Mouse (Mus musculus): ENCODE data around the gene Elmo3. TPM values are rescaled to one million over a fixed set of nuclear protein-coding genes. Genes with fewer than 3 reads are reported as not detected.
A peak's percentile ranks its signal among the peaks of the same experiment; 100 is the strongest.

Elmo3 gene
- total RNA-seq, 1 experiment from 2014 or later: 4.6 TPM

GRCm38 (mm10) chr8:105310118-105310517 lies 4.7 kb downstream of the Elmo3 start:
- ATAC-seq (replicated peaks in 1 of 2; ENCODE audit: insufficient read depth in 1 of 2, low FRiP score in 2 of 2, low TSS enrichment in 1 of 2, low read depth in 1 of 2, poor library complexity in 2 of 2, severe bottlenecking in 2 of 2): no peak

DNA sequence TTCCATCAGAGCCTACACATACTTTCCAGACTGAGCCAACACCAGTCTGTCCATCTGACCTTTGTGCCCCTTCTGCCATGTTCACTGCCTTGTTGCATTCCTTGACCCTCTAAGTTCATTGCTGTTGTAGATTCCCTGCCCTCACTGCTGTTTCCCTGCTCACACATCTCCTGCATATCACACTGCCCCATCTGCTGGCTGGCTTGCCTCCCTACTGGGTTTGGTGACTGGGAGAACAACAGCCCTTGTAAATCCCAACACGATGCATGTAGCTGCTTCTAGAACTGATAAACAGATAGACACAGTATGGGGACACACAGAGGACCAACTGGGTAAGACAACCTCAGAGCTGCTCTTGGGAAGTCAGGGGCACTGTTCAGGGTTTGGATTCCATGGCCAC lies 6.3 kb downstream of the Elmo3 start:
- peak in 1 of 2 experiments; percentile 16; a peak in 1 of 4 replicates for ATAC-seq (replicated peaks in 1 of 2; ENCODE audit: insufficient read depth in 1 of 2, low FRiP score in 2 of 2, low TSS enrichment in 1 of 2, low read depth in 1 of 2, poor library complexity in 2 of 2, severe bottlenecking in 2 of 2)

DNA sequence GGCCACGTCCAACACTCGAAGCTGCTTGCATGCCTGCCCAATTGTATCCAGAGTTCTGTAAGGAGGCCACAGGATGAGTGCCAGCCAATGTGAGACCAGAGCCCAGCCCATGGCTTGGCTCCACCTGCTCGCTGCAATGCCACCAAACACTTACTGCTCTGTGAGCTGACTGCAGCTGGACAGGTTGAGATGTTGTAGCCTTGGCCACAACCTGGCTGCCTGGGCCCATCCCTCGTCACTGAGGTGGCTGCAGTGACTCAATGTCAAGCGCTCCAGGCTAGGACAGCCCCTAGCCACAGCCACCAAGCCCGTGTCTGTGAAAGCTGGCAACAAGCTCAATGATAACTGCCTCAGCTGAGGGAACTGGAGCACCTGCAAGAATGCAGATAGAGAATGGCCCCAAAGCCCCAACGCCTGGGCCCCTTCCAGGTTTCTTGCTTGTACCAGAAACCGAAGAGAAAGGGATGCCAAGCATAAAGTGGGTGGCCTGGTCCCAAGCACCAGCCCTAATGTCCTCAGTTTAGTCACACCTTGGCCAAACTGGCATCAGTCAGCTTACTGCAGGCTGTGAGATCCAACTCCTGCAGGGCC lies 7.6 kb downstream of the Elmo3 start:
- peak in 1 of 2 experiments; percentile 14; a peak in 1 of 4 replicates for ATAC-seq (replicated peaks in 1 of 2; ENCODE audit: insufficient read depth in 1 of 2, low FRiP score in 2 of 2, low TSS enrichment in 1 of 2, low read depth in 1 of 2, poor library complexity in 2 of 2, severe bottlenecking in 2 of 2)

- no peak for ATAC-seq (replicated peaks in 1 of 2; ENCODE audit: insufficient read depth in 1 of 2, low FRiP score in 2 of 2, low TSS enrichment in 1 of 2, low read depth in 1 of 2, poor library complexity in 2 of 2, severe bottlenecking in 2 of 2)
These were observed 8.4 kb downstream of the Elmo3 start for GRCm38 (mm10) chr8:105313622-105314402.

- ATAC-seq (replicated peaks in 1 of 2; ENCODE audit: insufficient read depth in 1 of 2, low FRiP score in 2 of 2, low TSS enrichment in 1 of 2, low read depth in 1 of 2, poor library complexity in 2 of 2, severe bottlenecking in 2 of 2): no peak
These were observed 9.8 kb downstream of the Elmo3 start for GRCm38 (mm10) chr8:105315073-105315769.

DNA sequence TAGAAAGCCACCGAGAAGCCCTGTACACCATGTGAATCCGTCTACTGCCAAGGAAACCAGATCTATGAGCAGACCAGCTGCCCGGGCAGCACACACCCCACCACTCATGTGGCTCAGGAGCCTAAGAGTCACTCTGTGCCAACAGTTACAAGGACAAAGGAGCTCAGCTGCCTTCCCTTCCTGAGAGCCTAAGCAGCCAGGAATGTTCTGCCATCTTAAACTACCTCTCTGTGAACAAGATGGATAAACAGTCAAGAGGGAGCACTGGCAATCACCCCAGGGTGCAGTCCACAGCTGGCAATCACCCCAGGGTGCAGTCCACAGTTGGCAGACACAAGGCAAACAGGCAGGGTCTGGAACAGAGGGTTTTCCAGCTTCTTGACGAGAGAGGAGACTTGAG lies 12.5 kb downstream of the Elmo3 start:
- ATAC-seq (replicated peaks in 1 of 2; ENCODE audit: insufficient read depth in 1 of 2, low FRiP score in 2 of 2, low TSS enrichment in 1 of 2, low read depth in 1 of 2, poor library complexity in 2 of 2, severe bottlenecking in 2 of 2): no peak

DNA sequence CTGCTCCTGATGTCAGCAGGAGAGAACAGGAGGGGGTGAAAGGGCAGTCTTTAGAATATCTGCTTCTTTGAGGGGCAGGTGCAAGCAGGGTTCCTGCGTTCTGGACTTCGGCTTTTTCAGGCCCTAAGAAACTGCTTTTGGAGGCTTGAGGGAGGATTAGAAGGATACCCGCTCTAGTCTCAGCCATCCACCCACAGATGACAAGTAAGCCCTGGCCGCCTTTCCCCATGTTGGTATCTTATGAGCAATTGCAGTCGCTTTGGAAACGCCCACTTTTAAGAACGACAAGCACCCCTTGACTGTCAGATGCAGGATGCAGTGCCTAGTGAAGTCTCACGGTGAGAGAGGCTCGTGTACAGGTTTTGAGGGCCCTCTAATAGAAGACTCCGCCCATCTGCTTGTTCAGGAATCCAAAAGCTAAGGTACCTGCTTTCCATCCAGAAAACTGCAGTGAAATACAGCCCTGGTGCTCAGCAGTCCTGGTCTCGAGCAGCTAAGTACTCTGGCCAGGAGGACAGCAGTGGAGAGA lies 13.3 kb downstream of the Elmo3 start:
- ATAC-seq (replicated peaks in 1 of 2; ENCODE audit: insufficient read depth in 1 of 2, low FRiP score in 2 of 2, low TSS enrichment in 1 of 2, low read depth in 1 of 2, poor library complexity in 2 of 2, severe bottlenecking in 2 of 2): no peak

DNA sequence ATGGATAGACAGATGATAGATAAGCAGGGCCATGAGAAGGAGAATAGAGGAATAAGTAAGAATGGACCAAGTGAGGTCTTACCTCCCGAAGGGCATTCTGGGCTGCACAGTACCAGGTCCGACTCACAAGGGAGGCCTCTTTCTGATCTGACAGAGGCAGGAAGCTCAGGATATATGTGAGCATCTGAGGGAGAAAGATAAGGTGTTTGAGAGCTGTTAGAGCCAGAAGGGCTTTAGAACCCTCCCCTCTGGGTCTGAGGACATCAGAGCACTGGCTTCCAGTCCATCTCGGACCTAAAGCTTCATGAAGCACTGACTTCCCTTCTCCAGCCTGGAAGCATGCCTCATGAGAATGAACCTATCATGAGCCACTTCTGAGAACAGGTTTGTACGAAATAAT lies 17.8 kb downstream of the Elmo3 start:
- no peak for ATAC-seq (replicated peaks in 1 of 2; ENCODE audit: insufficient read depth in 1 of 2, low FRiP score in 2 of 2, low TSS enrichment in 1 of 2, low read depth in 1 of 2, poor library complexity in 2 of 2, severe bottlenecking in 2 of 2)

DNA sequence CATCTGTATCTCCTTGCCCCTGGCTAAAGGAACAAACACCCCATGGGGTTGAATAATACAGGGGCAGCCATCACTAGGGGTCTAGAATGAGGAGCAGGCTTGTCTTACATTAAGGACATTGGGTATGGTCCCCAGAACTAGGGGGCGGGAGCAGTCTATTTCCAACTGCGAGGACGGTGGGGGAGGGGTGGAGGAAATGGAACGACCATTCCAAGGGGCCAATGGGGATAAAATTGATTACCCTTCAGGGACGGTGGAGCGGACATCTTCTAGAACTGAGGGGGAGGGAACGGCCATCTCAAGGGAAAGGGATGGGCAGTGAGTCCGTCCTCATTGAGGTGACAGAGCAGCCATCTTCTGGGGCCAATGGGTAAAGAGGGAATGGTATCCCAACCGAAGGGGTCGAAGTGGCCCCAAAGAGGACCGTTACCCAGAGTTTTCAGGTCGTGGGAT lies 20.3 kb downstream of the Elmo3 start:
- ATAC-seq (replicated peaks in 1 of 2; ENCODE audit: insufficient read depth in 1 of 2, low FRiP score in 2 of 2, low TSS enrichment in 1 of 2, low read depth in 1 of 2, poor library complexity in 2 of 2, severe bottlenecking in 2 of 2): no peak; a peak in 1 of 4 replicates

DNA sequence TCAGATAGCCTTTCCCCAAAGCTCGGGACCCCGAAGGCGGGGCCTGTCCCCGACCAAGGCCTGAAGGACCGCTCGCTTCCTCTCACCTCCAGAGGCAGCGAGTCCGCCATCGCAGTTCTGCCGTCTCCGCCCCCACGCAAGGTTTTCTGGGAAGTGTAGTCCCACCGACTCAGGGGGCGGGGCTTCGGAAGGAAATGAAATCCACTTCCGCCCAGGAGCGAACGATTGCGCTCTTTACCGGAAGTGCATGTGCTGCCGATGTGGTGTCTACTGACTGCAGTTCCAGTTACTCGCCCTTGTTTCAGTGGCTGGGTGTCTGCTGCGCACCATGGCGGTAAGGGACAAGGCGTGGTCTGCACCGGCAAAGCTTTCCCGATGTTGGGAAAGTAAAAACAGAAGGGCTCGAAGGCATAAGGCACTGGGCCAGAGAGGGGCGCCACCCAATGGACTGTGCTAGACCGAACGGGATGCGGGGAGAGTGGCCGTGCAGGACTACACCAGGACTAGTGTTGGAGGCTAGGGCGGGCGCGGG lies 20.8 kb downstream of the Elmo3 start, which contains the start of the genes Lrrc29 and Tmem208:
TSS of gene Lrrc29 (minus strand) at position 138 of the 532 bp plus-strand sequence.
TSS of gene Tmem208 (plus strand) at position 214 of the 532 bp plus-strand sequence.
- peak; percentile 94 to 96 for ATAC-seq (replicated peaks in 1 of 2; ENCODE audit: insufficient read depth in 1 of 2, low FRiP score in 2 of 2, low TSS enrichment in 1 of 2, low read depth in 1 of 2, poor library complexity in 2 of 2, severe bottlenecking in 2 of 2)

- ATAC-seq (replicated peaks in 1 of 2; ENCODE audit: insufficient read depth in 1 of 2, low FRiP score in 2 of 2, low TSS enrichment in 1 of 2, low read depth in 1 of 2, poor library complexity in 2 of 2, severe bottlenecking in 2 of 2): no peak
These were observed 21.6 kb downstream of the Elmo3 start for GRCm38 (mm10) chr8:105326968-105327367.

GRCm38 (mm10) chr8:105330325-105330724 lies 24.9 kb downstream of the Elmo3 start:
- ATAC-seq (replicated peaks in 1 of 2; ENCODE audit: insufficient read depth in 1 of 2, low FRiP score in 2 of 2, low TSS enrichment in 1 of 2, low read depth in 1 of 2, poor library complexity in 2 of 2, severe bottlenecking in 2 of 2): no peak

- no peak for ATAC-seq (replicated peaks in 1 of 2; ENCODE audit: insufficient read depth in 1 of 2, low FRiP score in 2 of 2, low TSS enrichment in 1 of 2, low read depth in 1 of 2, poor library complexity in 2 of 2, severe bottlenecking in 2 of 2)
These were observed 26.1 kb downstream of the Elmo3 start for GRCm38 (mm10) chr8:105331469-105331868.

DNA sequence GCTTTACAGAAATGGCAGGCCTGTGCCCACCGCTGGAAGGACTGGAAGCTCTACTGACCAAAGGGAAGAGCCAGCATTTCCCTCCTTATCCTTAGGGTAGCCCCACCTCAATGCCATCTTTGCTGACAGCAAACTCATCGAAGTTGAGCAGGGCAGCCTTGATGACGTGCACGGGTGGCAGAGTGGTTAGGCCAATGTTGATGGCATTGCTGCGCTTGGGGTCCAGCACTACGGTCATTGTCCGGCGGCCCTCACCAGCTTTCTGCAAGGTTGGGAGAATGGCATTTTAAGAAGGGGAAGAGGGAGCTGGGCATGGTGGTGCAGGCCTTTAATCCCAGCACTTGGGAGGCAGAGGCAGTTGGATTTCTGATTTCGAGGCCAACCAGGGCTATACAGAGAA lies 26.5 kb downstream of the Elmo3 start:
- ATAC-seq (replicated peaks in 1 of 2; ENCODE audit: insufficient read depth in 1 of 2, low FRiP score in 2 of 2, low TSS enrichment in 1 of 2, low read depth in 1 of 2, poor library complexity in 2 of 2, severe bottlenecking in 2 of 2): no peak

GRCm38 (mm10) chr8:105332523-105332922 lies 27.1 kb downstream of the Elmo3 start:
- ATAC-seq (replicated peaks in 1 of 2; ENCODE audit: insufficient read depth in 1 of 2, low FRiP score in 2 of 2, low TSS enrichment in 1 of 2, low read depth in 1 of 2, poor library complexity in 2 of 2, severe bottlenecking in 2 of 2): no peak

DNA sequence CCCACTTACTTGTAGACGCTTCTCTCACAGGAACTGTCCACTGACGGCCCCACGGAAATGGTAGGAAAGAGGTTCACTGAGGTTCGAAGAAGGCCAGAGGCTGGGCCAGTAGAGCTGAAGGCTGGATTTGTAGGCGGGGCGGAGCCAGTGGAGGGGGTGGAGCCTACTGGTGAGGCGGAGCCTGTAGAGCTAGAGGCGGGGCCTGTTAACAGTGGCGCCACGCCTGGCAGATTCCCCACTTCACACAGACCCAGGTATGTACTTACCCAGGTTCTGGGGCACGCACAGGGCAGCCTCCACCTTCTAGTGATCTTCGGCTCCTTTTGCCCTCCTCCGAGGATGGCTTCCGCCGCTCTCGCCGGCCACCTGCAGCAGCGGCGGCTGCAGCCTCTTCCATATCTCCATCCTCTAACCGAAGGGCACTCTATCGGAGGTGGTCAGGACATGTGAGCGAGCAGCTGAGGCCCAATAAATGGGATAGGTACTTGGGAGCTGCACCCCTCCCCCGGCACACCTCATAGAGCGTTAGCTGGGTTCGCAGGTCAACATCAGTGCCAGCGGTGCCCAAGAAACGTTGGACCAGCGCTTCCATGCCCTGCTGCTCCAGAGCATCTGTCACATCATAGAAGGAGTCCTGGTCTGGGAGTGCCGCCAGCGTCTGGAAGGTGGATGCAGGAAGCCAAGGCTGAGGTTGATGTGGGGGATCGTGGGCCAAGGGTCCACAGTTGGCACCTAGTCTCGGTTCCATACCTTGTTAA lies 31.2 kb downstream of the Elmo3 start:
- no peak for ATAC-seq (replicated peaks in 1 of 2; ENCODE audit: insufficient read depth in 1 of 2, low FRiP score in 2 of 2, low TSS enrichment in 1 of 2, low read depth in 1 of 2, poor library complexity in 2 of 2, severe bottlenecking in 2 of 2)

DNA sequence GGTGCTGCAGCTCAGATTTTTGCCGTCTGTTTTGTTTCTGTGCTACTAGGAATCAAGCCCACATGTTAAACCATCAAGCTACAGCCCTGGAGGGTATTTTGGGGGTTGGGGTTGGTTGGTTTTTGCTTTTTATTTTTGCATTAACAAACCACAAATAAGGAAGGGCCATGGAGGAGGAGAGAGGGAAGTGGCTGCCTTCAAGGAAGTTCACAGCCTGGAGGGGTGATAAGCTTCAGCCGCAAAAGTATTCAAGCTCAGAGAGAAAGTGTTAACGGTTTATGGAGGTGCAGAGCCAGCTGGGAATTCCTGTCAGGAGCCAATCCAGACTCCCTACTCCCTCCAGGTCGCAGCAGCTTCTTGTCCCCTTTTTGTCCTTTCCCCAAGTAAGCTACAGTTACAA lies 33.6 kb downstream of the Elmo3 start:
- peak; percentile 52 to 54; a peak in 3 of 4 replicates for ATAC-seq (replicated peaks in 1 of 2; ENCODE audit: insufficient read depth in 1 of 2, low FRiP score in 2 of 2, low TSS enrichment in 1 of 2, low read depth in 1 of 2, poor library complexity in 2 of 2, severe bottlenecking in 2 of 2)

Data from hematopoietic stem cell, adult 5-6 weeks (primary cell).